Mouse (Mus musculus) megakaryocyte progenitor cell, adult 5-6 weeks (primary cell): ENCODE measurements around the gene Gm10985. TPM values are rescaled to one million over a fixed set of nuclear protein-coding genes. Genes with fewer than 3 reads are reported as not detected.

Source experiments
- ATAC-seq: replicated peaks from 2 replicates; pipeline ENCODE4 v1.8.0; 2016; ENCODE audit warnings: mild to moderate bottlenecking, moderate TSS enrichment, inconsistent platforms; ENCODE audit not compliant: poor library complexity
- total RNA-seq, 2 experiments: library from RNA; stranded (forward) in 1 of 2; stranded (reverse) in 1 of 2; fragments of 157-497, 149-512 nt in 1 of 2; fragments of 200-1000 nt in 1 of 2; gene quantifications; 2 replicates each; pipeline versions ENCODE4 v1.2.3 to v1.2.4; 2015 to 2017

Gene Gm10985
- not detected in 2 replicates for total RNA-seq (2015)
- not detected in 2 replicates for total RNA-seq (2017)

DNA sequence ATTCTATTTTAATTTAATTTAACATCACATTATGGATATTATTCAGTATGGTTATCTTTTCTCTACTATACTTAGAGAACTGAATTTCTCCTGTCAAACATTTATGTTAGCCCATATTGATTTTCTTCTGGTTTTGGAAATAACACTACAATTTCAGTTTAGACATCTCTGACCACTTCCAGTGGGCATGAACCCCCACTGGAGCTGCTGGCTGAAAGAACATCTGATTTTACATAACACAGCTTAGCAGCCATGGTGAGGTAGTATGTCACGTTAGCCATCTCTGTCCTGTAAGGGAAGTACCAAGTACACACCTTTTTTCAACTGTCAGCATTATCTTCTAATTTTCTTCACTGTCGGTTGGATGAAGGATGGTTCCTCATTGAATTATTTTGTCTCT, at the start of gene Gm10985:
Gm10985 (plus strand) TSS at position 301 of the 400 bp plus-strand sequence.
- no peak for ATAC-seq

DNA sequence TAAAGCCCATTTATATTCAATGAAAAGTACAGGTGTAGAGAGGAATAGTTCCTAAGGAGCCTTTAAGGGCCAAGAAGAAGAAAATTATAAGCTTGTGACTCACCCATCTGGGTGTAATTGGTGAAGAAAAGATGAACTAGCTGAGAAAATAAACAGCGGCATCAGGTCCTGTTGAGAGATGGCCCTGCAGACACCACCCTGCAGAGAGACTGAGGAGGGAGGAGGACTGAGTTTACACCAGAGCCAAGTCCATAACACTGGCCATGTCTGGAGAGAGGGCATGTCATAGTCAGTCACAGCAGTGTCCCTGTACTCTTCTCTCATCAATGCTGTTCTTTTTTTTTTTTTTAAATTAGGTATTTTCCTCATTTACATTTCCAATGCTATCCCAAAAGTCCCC, 48.0 kb upstream of the Gm10985 start:
- ATAC-seq, result no peak

DNA sequence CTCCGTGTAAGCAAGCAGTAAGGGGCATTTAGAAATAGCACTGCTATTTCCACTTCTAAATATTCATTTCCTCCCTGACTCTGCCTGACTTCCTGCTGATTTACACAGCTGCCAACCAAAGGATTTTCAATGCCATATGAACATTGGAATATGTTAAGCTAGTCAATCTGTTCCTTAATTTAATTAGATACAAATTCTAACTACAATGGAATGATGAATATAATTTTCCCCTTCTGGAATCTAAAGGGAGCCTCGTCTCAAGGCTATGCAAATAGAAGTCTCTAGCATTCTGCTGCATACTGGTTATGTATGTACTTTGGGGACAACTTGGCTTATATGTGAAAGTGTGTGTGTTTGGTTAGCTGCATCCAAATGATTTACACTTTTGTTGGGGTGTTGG, 45.2 kb upstream of the Gm10985 start:
- ATAC-seq, result no peak

DNA sequence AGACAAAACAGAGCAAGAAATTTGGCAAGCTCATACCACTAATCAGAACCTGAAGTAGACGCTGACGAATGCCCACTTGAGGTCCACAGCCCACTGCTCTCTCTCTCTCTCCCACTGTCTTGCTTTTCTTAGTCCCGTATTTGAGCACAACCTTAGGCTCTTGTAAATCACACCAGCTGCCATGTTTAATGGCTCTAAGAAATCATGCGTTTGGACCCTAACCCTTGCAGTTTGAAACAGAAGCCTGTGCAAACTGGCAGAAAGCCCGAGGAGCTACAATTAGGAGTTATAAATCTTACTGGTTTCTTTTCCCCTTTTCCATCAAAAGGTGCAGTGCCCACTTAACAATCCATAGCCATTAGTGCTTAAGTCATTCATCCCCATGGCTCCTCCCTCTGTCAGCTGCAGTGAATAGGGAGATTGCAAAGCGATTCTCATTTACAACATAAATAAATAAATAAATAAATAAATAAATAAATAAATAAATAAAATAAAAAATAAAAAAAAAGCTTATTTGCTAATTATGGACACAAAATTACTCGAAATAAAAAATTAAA, 31.4 kb upstream of the Gm10985 start:
- no peak for ATAC-seq

DNA sequence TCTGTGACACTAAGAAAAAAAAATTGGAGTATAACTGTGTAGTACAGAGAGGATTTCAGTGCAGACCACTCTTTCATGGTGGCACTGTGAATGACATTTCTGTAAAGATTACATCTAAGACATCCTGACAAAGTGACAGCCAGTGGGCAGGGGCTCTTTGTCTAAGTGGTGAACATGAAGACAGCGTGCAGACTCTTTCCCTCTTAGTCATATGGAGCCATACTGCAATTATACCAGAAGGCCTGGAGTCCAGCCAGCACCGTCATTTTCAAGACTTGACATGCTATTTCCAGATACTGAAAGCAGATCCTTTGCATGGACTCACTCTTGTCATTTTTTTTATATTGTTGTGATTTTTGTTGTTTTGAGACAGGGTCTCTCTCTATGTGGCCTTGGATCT, 10.6 kb upstream of the Gm10985 start:
- ATAC-seq, result no peak

DNA sequence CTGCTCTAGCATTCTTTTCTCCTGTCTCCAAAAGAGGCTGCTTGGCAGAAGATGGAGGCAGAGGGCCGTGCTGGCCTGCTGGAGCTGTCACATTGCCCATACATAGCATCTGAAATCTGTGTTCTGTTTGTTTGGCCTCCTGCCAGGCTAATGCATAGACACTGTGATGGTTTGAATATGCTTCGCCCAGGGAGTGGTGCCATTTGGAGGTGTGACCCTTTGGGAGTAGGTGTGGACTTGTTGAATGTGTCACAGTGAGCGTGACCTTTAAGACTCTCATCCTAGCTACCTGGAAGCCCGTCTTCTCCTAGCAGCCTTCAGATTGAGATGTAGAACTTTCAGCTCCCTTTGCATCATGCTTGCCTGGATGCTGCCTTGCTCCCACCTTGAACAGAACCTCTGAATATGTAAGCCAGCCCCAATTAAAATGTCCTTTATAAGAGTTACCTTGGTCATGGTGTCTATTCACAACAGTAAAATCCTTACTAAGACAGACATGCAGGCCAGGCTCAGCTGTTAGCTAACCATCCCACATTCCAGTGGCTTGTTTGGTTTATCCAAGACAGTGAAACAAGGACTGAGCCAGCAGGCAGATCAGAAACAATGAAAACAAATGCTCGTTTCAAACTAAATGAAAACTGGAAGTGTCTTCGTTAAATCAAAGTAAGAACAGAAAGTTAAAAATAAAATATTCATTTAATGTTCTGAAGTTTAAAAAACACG, 1.5 kb downstream of the Gm10985 start:
- no peak for ATAC-seq

DNA sequence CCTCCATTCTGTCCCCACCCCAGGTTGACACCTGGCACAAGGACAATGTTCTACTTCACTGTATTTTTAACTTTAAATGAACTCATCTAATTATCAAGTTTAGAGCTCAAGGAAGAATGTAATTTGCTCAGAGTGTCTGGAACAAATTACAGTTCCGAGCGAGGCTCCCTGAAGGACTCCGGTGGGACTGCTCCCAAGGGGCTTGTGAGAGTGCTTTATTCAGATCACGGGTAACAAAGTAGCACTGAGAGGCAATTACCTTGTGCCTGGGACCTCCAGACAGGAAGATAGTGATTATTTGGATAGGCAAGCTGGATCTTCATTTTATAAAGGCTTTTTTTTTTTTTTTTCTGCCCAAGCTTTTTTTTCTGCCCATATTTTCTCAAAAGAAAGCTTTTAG, 2.8 kb downstream of the Gm10985 start:
- no peak for ATAC-seq

DNA sequence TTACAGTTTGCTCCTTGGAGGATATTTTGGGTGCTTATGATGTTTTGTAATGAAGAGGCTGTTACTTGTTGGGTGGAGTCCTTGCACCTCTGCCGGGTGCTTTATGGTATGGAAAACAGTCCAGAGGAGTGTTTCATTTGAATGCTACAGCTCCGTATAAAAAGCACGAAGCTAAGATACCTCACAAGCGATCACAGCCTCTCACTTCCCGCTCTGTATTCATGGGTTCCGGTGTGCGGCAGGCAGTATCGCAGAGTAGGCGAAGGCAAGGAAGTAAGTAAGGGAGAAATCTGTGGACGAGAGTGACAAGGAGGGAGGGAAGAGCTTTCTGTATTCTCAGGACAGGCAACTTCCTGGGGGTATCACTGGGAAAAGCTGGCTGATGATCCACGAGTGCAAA, 3.4 kb downstream of the Gm10985 start:
- ATAC-seq, result no peak

DNA sequence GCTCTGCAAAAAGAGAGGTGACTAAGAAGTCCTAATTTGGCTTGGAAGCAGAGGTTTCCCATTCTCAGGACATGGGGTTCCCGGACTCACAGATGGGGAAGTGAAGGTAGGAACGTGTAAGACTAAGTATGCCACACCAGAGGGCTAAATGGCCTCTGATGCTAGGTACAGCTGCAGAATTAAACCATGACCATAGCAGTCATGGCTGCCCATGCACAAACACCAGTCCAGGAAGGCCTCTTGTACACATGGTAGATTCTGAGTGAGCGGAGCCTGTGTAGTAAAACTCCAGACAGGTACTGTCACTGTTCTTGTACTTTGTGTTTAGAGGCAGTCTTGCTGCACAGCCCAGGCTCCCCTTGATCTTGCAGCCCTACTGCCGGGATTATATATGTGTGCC, 9.4 kb downstream of the Gm10985 start:
- ATAC-seq, result no peak

DNA sequence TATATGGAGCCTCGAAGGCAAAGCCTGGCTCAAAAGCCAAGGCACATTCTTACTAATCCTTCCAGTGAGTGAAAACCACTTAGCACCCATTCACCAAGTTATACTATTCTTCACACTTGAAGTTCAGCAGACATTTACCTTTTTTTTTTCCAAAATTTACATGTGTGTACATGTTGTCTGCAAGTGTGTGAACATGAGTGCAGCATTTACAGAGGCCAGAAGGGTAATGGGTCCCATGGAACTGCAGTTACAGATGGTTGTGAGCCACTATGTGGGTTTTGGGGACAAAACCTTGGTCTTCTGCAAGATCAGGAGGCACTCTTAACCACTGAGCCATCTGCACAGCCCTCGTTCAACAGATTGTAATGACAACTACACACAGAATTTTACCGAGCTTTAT, 9.9 kb downstream of the Gm10985 start:
- ATAC-seq, result no peak

DNA sequence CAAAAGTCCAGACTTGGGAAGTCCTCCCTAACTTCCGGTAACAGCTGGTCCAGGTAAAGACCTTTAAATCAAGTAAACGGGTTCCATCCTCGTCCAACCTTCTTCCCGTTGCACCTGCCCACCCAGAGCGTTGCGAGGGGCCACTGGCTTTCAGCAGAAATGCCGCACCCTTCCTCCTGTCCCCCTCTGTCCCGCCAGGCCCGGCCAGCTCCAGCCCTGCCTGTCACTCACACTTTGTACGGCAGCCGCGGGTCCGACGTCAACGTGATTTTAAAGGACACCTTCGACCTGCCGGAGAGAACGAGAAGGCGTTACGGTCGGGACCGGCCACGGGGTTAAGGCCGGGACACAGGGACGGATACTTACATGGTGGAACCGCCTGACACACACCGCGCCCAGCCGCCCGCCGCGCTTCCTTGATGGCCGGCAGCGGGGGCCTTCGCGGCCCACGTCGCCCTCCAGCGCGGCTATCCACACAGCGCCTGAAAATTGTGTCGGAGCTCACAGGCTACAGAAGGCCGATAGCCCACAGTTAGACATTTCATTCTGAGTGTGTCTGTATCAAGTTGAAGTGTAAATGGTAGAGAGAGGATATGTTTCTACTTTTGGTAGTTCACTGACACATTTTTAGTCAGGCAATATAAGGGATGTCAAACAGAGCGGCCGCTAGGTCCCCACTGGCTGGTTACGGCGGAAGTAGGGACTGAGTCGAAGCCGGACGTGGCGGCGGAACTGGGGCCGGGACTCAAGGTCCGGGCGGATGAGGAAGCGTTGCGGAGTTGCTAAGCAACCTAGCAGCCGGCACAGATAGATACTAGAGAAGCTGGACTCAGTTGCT, 18.7 kb downstream of the Gm10985 start, which contains the start of gene Ufm1:
Ufm1 (minus strand) TSS at position 448 of the 838 bp plus-strand sequence.
- peak; percentile 98 for ATAC-seq

DNA sequence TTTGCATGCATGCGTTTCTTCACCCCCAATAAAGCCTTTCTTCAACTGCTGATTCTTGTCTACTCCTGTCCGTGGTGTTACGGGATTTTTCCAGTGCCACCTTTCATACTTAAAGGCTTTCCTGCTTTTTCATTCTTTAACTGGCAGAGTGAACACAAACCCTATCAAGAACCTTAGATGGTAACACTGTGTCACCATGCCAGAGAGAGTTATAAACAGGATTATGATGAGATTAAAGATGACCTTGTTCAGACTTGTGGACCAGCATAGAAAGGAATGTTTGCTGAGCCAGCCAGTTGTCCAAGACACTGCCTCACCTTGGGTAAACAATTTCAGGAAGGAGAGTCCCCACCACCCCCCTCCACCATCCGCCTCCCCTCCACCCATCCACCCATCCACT, 23.3 kb downstream of the Gm10985 start:
- no peak for ATAC-seq

DNA sequence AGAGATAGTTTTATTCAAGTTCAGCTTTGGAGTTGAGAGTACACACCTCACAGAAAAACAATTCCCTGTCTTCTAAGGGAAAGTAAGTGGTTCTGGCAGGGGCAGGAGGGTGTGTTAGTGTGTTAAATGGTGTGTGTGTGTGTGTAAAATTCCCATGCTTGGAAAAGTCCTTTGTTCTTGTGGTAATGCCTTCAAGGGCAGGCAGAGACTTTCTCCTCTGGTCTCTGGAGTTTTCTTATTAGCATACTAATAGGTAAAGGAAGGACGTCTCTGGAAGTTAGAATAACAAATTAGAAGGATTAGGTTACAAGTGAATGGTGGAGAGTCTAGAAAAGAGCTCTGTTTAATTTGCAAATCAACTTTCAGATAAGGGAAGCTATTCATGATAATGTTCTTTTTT, 24.4 kb downstream of the Gm10985 start:
- ATAC-seq, result no peak

DNA sequence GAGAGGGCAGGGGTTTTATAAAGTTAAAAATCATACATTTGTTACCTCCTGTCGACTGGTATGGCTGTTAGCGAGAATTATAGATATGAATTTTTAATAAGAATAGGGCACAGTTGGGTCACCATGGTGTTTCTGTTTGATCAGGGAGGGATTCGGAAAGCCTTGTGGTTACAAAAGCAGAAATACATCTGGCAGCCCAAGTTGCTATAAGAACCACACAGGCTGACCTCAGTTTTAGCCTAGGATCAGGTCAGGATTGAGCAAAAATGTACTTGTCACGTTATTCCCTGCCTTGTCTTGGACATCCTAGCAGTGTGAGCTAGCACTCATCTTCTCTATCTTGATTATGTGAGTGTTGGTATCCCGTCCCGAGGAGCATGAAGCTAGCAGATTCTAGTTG, 25.6 kb downstream of the Gm10985 start:
- peak; percentile 71 for ATAC-seq

DNA sequence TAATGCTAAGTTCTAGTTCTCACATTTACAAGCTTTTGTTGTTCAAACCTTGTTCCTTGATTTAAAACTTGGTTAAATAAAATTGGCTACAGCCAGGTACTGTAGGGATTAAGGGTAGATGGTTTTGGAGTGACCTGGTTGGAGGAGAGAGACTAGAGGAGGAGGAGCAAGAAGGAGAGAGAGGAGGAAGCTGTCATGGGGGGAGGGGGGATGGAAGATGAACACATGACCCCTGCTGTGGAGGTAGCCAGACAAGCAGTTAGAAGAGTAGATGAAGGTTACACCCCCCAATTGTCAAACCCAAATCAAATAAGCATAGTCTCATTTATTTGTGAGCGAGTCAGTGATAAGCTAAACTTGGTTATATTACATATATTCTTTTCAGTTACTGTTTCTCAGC, 26.7 kb downstream of the Gm10985 start:
- no peak for ATAC-seq

DNA sequence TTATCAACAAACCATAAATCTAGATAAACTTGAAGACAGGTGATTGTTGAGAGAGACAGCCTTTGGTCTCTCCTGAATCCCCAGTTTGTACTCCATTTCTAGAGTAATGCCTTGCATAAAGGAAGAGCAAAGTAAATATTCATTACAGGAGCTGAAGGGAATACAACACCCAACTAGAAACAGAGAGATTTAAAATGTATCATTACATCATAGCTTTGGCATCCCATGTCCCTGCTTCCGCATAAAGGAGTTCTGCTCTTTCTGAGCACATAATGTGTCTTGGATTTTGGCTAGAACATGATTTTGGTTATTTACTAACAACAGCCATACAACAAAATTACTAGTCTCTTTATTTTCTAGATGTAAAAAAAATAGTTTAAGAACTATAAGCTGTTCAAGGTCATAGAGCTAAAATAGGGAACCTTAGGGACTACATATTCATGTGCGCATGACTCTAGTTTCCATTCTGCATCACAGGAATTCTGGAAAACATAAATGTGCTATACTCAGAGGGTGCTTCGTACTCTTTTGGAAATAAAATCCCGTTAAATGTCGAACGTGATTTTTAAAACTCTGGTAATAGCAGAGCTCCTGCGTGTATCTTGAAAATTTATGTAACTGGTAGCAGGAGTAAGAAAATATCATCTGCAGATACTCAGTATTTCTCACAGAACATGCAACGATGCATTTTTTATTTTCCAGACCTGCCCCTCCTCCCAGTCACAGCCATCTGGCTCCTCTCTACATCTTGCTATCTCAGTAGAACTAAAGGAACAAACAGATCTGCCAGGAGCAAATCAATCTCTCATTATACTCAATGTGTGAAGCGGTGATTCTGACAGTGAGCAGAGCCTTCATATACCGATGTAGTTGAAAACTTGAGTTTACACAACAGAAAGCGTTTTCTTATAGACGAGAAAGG, 46.0 kb downstream of the Gm10985 start:
- no peak for ATAC-seq

Other genes starting within 250 kb of the Gm10985 start
- not detected in 2 replicates for gene Frem2, start 187.7 kb upstream of the Gm10985 start, total RNA-seq (2015)
- not detected in 2 replicates for gene Frem2, start 187.7 kb upstream of the Gm10985 start, total RNA-seq (2017)
- gene Ufm1, start 18.7 kb downstream of the Gm10985 start, total RNA-seq (2015), result 74.9 and 80.7 TPM in 2 replicates
- 92.7 and 148 TPM in 2 replicates for gene Ufm1, start 18.7 kb downstream of the Gm10985 start, total RNA-seq (2017)